Mouse (Mus musculus) brain, embryonic 14.5 days (tissue): Measurements from ENCODE around the gene S100a8.

ENCODE experiments used
- CTCF ChIP-seq: fragments of 200-500 bp; IDR thresholded peaks from 2 replicates; pipeline ENCODE4 v1.5.1; 2012; ENCODE audit warnings: inconsistent platforms, mild to moderate bottlenecking, moderate library complexity, borderline replicate concordance; ENCODE audit not compliant: insufficient read depth, insufficient read length; ENCODE audit errors: extremely low read depth
- POLR2A ChIP-seq: fragments of 200-500 bp; IDR thresholded peaks from 2 replicates; pipeline ENCODE4 v1.6.1; 2012; ENCODE audit warnings: mild to moderate bottlenecking, inconsistent platforms, borderline replicate concordance; ENCODE audit not compliant: poor library complexity, insufficient read depth, insufficient read length, severe bottlenecking; ENCODE audit errors: extremely low read depth

DNA sequence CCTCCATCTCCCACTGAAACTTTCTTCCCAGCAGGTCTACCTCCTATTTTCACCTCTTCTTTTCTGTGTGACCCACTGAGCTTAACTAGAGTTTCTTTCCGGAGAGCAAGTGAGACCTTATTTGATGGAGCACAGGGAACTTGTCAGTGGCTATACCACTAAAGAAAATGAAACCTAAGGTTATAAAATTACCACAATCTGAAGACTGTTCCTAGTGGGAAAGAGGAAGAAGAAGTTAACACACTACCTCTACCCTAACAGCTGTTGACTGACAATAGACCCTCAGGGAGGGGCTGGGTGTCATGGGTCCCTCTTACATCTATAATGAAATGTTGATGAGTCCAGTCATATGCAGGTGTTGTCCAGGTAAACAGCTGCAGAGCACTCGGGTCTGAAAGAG, 36.8 kb upstream of the S100a8 start:
- TF ChIP-seq POLR2A (no peak), CTCF (no peak)
